Mouse (Mus musculus): ENCODE measurements around the gene Deup1. TPM values are rescaled to one million over a fixed set of nuclear protein-coding genes. Genes with fewer than 3 reads are reported as not detected.

Gene Deup1
- total RNA-seq (2021), result under 1 TPM; 0.10 to 0.26 TPM
- long read RNA-seq, experiment 1, result 0 reads
- long read RNA-seq, experiment 2, result 0 reads

DNA sequence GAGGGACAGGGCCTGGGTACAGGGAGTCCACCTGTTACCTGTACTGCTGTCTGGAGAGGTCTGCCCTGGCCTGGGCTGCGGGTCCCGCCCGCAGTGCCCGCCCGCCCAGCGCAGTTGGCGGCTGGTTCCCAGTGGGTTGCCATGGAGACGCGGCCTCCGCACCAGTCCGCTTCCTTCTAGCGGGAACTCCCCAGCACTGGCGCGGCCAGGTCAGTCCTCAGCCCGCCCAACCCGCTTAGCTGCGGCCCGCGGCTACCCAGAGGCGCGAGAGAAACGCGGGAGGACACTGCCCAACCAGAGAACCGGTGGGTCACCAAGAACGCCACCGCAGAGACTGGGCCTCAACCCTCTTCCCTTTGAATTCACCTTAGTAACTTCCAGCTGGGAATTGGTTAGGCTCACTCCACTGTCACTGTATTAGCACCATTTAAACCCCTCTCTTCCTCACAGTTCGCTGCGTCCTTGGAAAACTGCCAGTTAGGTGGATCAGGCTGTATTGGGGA lies at the start of gene Deup1:
Gene Deup1, minus strand, starts transcription at position 149 of the 503 bp plus-strand sequence.
- DNase-seq, result peak; percentile 54 to 68

GRCm38 (mm10) chr9:15672251-15672650 lies 44.5 kb upstream of the Deup1 start:
- DNase-seq, result no peak

DNA sequence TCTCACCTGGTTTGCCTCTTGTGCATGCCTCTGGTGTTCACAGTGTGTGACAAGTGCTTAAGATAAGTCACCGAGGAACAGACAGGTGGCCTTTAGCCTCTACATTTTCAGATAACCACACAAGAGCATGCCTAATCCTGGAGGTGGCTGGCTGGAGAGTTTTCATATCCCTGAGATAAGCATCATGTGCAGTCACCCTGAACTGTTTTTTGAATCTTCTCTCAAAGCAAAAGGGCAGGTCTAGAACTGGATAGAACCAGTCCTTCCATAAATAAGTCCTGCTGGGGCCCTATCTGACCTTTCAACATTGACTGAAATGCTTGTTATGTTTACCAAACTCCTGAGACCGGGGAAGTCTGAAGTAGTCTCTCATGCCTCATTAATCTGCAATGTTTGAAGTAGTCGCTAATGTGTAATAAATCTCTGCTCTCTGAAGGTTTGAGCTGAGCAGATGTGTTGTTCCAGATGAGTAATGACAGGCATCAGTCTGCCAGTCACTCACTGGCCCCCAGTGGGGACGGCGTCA lies 42.3 kb upstream of the Deup1 start:
- no peak for DNase-seq

DNA sequence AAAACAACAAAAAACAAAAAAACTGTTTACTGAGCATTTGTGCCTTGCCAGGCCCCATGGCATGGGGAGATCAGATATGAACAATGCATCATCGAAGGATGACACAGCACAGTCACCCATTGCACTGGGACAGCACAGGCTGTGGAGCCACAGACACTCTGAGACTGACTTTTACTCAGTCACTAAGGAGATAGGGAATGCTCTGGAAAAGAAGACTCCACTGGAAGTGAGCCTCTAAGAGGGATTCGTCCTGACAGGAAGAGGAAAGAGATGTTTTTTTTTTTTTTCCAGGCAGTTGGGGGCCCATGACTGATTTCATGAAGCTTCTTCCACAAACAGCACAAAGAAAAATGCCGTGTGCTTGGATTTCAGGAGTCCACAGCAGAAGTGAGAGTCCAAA lies 41.7 kb upstream of the Deup1 start:
- DNase-seq, result no peak

DNA sequence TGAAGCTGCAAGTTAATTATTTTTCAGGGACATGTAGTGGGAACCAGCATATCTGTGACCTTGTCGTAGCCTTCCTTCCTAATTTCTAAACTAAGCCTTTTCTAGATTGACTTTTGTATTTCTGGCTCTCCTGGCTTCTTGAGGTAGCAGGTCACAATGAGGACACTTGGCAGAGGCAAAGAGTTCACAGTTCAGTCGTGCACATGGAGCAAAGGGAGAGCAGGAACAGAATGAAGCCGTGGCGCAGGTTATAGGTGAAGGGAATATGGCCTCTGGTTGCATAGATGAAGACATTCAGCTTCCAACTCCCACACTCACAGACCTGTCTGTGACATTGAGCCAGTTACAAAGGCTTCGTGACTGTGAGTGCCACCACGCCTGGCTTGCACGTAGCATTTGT lies 36.9 kb upstream of the Deup1 start:
- DNase-seq, result peak in 1 of 2 experiments; percentile 7

GRCm38 (mm10) chr9:15659069-15659468 lies 31.3 kb upstream of the Deup1 start:
- DNase-seq, result peak; percentile 12 to 17

- DNase-seq, result peak; percentile 6 to 7
Measured at GRCm38 (mm10) chr9:15658236-15658785, 30.6 kb upstream of the Deup1 start.

GRCm38 (mm10) chr9:15653036-15653435 lies 25.3 kb upstream of the Deup1 start:
- no peak for DNase-seq

GRCm38 (mm10) chr9:15649977-15650376 lies 22.2 kb upstream of the Deup1 start:
- no peak for DNase-seq

- DNase-seq, result no peak
Measured at GRCm38 (mm10) chr9:15627384-15627783, 349 bp downstream of the Deup1 start.

GRCm38 (mm10) chr9:15624739-15625138 lies 3.0 kb downstream of the Deup1 start:
- no peak for DNase-seq

GRCm38 (mm10) chr9:15619767-15620166 lies 8.0 kb downstream of the Deup1 start:
- DNase-seq, result no peak

DNA sequence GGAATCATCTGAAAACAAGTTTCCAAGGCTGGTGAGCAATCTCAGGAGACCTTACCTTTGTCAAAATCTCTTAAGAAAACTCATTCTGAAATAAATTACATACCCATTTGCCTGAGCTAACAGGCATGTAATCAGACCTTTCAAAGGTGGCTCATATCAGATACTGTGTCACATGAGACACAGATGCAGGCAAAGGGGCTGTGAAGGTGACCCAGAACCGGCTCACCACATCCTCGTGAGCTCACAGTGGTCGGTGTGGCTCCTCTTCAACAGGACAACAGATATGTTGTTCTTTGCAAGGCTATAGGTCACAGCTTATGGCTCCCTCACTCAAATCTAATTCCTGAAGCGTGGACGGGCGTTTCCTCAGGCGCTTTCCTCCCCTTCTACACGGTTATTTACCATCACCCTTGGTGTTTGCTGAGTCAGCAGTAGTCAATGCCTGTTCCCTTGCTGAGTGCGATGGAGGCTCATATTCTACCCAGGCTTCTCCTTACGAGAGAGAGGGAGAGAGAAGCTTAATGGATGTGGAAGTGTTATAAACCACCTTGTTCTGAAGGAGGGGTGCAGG lies 8.6 kb downstream of the Deup1 start:
- no peak for DNase-seq

DNA sequence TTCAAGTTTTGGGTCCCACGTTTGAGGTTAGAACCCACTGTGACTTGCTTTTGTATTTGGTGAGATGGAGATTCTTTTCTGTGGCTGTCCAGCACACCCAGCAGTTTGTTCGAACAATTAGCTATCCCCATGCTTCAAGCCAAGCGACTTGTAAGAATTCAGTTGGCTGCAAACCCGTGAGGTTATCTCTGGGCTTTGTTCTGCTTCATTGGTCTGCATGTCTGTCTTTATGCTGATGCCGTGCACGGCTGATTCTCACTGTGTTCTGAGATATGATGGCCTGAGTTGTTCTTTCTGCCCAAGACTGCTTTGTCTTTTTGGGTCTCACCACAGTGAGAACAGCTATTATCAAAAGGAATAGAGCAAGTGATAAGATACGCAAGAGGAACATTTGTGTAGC lies 10.7 kb downstream of the Deup1 start:
- no peak for DNase-seq

GRCm38 (mm10) chr9:15616471-15616870 lies 11.3 kb downstream of the Deup1 start:
- no peak for DNase-seq

DNA sequence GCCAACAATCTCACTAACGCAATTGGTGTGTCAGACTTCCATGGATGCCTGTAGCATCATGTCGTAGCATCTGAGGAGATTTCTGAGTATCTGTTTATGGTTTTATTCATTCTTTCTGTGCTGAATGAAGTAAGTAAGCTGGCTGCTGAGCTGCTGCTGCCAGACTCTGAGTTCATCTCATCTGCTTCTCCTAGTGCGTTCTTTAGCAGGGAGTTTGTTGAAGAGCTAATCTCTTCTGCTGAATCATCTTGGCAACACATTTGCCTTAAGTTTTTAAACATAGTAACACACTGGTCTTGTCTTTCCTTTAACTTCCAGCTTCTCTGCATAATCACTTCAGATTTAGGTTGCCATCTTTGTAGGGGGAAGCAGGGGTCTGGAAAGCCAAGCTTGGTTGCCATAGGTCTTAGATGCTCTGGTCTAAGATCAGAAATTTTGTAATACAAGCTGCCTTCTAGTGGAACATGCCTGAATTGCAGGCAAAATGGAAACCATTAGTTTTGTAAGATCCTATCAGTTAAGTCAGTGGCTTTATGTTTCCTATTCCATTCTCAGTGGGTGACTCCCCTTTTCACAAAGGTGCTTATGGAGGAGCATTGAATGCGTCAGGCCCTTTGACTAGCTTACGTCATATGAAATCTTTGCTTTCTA lies 18.3 kb downstream of the Deup1 start:
- DNase-seq, result no peak

DNA sequence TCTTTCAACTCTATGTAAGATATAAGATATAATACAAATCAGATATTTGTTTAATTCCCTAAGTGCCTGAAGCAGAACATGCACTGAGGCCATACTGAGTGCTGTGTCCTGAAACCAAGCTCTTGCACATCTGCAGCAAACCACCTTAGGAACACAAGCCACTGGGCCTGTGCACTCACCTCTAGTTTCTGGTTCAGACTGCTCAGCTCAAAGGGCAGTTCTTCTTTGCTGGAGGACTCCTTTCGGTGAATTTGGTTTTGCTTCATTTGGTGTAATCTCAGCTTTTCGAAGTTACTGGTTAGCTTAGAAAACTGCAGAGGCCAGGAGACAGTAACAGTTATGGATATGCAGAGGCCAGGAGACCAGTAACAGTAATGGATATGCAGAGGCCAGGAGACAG lies 20.1 kb downstream of the Deup1 start:
- DNase-seq, result no peak

GRCm38 (mm10) chr9:15603156-15603555 lies 24.6 kb downstream of the Deup1 start:
- DNase-seq, result no peak

DNA sequence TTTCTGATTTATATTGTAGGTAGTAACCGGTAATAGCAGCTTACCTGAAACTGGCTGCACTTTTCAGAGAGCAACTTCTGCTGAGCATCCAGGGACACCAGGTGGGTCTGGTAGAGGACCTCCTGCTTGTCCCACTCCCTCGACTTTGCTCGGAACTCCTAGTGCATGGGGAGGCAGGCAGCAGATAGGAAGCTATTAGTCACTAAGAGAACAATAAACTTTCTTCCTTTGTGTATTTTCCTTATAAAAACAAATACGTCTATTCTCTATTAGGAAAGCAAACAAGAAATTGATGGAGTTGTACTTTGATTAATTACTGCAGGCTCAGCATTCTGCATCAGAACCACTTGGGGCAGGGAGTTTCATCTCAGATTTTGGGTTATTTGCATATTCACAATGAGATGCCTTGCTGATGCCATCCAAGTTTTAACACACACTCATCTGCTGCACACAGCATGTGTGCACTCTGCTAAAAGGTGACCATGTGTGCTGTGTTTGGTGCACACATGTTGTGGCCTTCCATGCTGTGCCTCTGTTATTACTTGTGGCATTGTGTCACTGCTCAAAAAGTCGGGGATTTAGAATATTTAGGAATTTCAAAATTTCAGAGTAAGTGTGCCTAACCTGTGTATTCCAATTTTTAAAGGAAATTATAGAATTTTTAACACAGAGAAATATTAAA lies 26.7 kb downstream of the Deup1 start:
- DNase-seq, result no peak

- DNase-seq, result no peak
Measured at GRCm38 (mm10) chr9:15600156-15600858, 27.4 kb downstream of the Deup1 start.

GRCm38 (mm10) chr9:15596598-15596997 lies 31.1 kb downstream of the Deup1 start:
- no peak for DNase-seq

DNA sequence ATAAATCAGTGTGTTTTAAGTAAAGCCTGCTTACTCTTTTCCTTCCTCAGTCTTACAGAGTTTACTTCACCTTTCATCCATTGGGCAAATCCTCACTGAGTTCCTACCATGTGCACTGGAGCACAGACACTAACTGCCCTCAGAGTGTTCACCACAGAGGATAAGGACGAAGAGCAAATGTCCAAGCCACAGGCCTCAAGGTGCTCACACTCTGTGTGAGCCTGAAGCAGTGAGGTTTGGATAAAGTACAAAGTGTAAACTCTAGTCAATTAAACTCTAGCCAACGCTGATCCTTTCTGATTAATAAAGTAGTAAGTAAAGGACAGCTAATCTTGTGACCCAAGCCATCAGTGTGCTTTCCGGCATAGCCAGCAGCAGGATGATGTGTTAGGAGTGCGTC lies 33.6 kb downstream of the Deup1 start:
- DNase-seq, result no peak

Measured in adrenal gland, postnatal 36 days (tissue).